Mouse (Mus musculus) embryo, embryonic 10 days (tissue): ENCODE data around the gene Xrra1.

ENCODE experiments used
- DNase-seq: peaks from one replicate; pipeline ENCODE4 v3.0.0-alpha.2; 2015; ENCODE audit warnings: low spot score

The Xrra1 gene

GRCm38 (mm10) chr7:99851121-99851520 is 7.8 kb upstream of the Xrra1 start:
- no peak for DNase-seq

DNA sequence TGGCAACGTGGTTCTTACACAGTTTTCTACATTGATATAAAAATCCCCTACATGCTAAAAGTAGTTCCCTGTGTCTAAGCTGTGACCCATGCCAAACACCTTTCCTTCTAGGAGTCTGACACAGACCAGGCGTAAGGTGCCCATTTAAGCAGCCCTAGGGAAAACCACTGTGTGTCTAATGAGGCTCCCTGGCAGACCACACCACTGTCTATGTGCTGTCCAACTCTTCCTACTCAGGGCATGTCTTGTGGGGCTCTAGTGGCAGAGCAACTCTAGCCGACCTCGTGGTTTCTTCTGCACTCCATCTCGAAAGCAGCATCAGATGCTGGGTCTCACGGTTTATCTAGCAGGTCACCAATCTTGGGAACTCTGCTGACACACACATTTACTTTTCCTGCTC is 7.3 kb upstream of the Xrra1 start:
- DNase-seq: no peak

- no peak for DNase-seq
Measured at GRCm38 (mm10) chr7:99853350-99853749, 5.6 kb upstream of the Xrra1 start.

- no peak for DNase-seq
Measured at GRCm38 (mm10) chr7:99854311-99854710, 4.6 kb upstream of the Xrra1 start.

DNA sequence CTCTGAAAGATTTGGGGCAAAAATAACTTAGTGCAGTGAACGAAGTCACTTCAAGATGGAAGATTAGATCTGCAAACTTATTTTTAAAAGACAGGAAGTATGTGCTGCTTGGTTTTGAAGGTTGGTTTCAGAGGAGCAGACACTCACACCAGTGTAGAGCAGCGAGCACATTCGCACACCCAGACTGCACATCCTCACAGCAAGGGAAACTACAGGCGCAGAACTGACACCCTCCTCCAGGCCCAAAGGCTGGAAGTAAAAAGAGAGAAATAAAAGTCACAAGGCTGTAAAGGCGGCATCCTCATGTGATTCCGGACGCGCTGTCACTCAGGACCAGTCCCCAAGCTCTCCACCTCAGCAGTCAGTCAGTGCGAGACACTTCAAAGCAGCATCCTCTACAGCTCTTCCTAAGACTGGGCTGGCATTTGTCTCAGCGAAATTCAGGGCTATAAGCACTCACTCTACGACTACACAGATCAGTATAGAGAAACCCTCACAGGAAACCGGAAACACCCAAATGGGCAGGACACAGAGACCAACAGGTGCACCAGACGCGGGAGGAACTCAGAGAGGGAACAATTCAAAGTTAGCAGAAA is 2.6 kb upstream of the Xrra1 start:
- DNase-seq: no peak

DNA sequence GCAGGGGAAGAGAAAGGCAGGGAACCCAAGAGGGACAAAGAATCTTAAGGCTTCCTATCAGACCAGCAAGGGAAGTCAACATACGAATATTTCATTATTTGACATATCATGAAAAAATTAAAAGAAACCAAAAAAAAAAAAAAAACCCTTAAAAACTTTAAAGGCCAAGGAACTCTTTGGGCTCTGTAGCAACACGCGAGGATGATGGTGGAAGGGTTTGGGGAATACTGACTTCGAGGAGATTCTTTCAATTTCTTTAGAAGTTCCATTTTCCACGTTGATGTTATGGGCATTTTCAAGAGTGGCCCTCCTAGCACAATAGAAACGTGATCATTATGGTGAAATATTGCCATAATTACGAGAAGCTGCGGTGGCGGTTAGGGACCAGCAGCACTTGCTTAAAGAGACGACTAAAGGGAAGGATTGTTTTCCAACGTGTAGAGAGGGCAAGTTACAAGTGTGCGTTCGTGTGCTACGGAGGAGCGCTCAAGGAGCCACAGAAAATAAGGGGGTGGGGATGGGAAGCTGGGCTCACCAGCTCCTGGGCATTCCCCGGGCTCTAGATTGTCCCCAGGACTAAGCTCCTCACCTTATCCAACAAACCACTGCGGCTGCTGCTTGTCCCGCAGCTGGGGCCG is 622 bp upstream of the Xrra1 start:
- DNase-seq: no peak

GRCm38 (mm10) chr7:99863362-99863761 is 4.4 kb downstream of the Xrra1 start, which contains the start of gene Spcs2:
TSS of gene Spcs2 (minus strand) at chr7:99863462.
- DNase-seq: no peak

DNA sequence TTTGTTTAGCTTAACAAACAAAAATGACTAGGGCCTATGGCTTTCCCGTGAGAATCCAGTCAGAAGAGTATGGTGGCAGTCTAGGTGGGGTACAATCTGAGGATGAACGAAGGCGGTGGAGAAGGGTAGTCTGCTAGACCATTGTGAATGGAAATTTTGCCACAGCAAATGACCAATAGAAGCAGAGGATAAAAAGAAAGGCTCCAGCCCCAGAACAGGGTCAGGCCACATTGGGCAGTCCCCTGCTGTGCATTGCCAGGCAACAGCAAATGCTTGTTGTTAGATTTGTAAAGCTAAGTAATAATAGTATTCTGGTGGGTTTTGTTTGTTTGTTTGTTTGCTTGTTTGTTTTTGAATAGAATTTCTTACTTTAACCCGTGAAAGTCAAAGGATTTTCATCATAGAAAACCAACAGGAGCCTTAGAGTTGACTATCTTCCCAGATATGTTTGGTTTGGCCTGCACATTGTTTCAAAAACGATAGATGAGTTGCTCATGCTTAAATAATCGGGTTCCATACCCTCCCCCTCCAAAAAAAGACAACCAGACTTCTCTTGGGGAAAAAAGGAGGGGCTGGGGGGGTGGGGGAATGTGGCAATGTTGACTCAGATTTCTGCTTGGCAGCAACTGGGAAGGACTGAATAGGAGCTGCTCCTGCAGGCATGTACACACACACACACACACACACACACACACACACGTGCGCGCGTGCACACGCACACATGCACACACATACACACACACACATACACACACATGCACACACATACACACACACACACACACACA is 5.5 kb downstream of the Xrra1 start:
- DNase-seq: peak; percentile 71

GRCm38 (mm10) chr7:99865219-99865618 is 6.3 kb downstream of the Xrra1 start:
- DNase-seq: peak; percentile 13

- DNase-seq: no peak
Measured at GRCm38 (mm10) chr7:99869296-99869695, 10.4 kb downstream of the Xrra1 start.

GRCm38 (mm10) chr7:99873965-99874364 is 15.0 kb downstream of the Xrra1 start:
- DNase-seq: no peak

DNA sequence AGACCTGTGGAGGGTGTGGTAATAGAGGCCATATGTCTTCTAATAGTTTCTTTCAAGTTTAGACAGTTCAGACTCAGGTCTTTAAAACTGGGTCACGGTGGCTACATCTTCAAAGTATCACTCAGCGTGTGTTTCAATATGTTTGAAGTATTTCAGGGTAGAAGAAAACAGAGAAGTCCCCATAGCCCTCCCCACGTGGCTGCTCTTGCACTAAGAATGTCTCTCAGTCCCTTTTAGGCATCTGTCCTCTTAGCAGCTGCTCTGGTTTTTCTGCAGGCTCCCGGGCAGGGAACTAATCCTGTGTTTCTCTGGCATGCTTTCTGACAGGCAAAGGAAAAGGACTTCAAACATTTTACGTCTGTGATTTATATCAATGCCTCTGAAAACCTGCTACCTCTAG is 17.0 kb downstream of the Xrra1 start:
- DNase-seq: no peak

GRCm38 (mm10) chr7:99876345-99876744 is 17.4 kb downstream of the Xrra1 start:
- DNase-seq: peak; percentile 93

GRCm38 (mm10) chr7:99878254-99878653 is 19.3 kb downstream of the Xrra1 start:
- no peak for DNase-seq

DNA sequence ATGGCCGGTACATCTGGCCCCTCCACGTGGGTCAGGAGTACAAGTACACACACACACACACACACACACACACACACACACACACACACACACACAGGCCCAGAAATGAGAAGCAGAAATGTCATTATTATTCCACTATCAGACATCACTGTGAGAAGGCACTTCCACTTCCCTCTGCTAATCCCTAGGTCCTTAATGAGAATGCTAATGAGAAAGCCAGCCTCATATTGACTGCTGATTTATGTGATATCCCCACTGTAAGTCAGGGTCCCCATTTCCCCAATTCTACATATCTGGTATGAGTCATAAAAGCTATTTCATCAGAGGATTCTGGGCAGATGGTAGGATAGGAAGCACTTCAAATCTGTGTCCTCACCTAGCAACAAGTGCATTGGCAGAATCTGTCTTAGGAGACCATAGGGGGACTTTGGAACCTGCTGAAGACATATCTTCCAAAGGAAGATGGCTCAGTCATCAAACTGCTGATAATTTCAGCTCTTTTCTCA is 28.4 kb downstream of the Xrra1 start:
- DNase-seq: no peak

DNA sequence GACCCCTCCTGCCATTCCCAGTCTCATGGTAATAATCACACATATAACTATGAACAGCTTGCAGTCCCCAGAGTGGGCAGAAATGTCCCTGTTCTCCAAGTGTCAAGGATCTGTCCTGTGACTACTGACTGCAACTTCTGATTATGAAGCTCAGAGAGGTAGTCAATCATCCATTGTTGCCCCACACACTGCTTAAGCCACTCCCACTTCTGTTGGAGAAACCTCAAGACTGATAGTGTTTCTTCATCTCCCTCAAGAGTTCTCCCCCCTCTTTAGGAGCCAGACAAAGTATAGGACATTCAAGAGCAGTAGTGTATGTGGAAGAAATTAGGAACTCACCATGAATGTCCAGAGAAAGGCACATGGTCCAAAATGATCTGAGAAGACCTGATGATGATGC is 28.8 kb downstream of the Xrra1 start:
- no peak for DNase-seq

DNA sequence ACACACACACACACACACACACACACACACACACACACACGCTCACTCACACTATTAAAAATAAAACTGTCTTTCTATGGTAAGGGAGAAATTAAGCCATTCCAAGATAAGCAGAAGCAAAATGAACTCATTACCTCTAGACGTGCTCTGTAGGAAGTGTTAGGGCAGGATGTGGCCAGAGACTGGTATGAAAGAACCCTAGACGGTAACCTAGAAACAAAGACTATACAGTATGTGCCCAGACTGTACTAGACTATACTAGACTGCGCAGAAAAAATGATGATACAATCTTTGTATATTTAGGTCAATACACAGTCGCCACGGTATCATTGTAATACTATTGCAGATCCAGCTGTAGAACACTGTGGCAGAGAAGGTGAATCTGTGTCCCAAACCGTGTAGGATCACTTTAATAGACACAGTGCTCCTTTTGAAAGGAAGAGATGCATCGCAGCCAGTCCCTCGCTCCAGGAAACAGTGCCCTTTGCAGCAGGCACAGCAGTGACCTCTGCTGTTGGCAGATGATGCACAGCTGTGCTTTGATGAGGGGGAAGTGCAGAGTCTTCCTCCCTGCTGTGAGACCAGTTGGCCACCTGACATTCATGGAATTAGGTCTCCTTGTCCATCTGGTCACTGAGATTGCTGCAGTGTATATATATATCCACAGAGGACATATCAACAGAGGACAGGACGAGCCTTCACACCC is 30.4 kb downstream of the Xrra1 start:
- DNase-seq: peak; percentile 55

DNA sequence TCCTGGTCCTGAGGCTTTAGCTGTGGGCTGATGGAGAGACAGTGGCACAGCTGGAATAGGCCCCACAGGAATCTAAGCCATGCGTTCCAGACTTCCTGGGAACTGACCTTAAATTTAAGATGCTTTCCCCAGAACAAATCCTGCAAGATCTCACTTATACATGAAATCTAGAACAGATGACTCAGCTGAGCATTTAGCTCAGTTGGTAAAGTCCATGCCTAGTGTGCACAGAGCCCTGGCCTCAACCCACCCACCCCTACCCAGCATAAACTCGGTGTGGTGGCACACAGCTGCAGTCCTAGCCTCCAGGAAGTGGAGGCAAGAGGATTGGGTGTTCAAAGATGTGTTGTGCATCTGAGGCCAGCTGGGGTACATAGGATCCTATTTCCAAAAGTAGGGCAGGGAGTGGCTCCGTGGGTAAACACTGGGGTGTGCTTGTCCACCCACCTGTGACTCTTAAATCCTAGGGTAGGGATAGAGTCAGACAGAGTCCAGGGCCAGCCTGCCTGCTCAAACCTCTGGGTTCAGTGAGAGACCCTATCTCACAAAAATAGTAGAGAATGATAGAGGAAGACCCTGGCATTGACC is 31.3 kb downstream of the Xrra1 start:
- no peak for DNase-seq

DNA sequence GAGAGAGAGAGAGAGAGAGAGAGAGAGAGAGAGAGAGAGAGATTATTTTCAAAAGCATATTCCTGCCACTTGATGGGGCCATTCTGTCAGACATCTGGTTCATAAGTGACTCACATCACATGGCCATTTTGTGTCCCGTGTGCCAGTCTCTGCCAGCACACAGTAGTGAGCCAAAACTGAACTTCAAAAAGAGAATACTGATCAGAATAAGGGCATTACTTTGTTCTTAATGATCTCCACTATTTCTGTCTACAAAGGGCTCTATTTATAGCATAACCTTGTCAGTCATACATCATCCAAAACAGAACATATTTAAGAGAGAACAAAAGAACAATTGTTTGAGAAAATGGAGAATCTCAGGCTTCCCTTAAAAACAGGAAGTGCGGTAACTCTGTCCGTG is 32.6 kb downstream of the Xrra1 start:
- DNase-seq: no peak

DNA sequence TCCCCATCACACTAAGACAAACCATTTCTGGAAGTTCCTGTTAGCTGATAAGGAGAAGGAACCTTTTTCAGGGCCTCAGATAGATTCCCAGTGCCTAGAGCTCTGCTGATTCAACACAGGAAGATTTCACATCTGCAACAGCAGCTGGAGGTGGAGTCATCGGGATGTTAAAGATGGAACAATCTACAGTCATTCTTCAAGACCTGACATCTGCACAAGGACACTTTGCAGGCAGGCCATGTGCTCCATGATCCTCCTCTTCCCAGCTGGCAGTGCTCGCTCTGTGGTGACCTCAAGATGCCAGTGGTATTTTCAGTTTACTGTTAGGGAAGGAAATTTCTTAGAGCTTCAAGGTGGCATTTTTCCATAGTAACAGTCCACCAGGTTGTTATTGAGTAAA is 33.4 kb downstream of the Xrra1 start:
- no peak for DNase-seq

- DNase-seq: no peak
Measured at GRCm38 (mm10) chr7:99893967-99894366, 35.1 kb downstream of the Xrra1 start.

DNA sequence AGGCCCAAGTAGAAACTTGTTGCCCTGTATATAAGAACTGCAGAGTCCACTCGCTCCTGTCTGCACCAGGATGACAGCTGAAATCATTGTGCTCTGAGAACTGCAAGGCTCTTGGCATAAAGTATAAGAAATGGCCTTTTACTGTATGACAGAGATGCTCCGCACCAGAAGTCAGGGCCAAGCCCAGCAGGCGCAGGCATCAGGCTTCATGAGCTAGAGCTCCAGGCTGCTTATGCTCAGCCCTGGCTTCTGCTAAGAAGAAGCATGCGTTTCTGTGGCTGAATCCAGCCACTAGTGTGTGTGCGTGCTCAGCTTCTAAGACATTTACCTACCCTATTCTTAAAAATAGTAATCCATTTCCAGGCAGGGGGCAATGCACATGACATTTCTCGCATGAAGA is 35.6 kb downstream of the Xrra1 start:
- DNase-seq: no peak
